Mouse (Mus musculus): ENCODE results near the gene Snrpb. TPM values are rescaled to one million over a fixed set of nuclear protein-coding genes. Genes with fewer than 3 reads are reported as not detected.

The Snrpb gene
- polyA plus RNA-seq (2015; fragmentation: Nextera tagmentation; extraction: Ambion mirVana) = 670 and 673 TPM in 2 replicates

DNA sequence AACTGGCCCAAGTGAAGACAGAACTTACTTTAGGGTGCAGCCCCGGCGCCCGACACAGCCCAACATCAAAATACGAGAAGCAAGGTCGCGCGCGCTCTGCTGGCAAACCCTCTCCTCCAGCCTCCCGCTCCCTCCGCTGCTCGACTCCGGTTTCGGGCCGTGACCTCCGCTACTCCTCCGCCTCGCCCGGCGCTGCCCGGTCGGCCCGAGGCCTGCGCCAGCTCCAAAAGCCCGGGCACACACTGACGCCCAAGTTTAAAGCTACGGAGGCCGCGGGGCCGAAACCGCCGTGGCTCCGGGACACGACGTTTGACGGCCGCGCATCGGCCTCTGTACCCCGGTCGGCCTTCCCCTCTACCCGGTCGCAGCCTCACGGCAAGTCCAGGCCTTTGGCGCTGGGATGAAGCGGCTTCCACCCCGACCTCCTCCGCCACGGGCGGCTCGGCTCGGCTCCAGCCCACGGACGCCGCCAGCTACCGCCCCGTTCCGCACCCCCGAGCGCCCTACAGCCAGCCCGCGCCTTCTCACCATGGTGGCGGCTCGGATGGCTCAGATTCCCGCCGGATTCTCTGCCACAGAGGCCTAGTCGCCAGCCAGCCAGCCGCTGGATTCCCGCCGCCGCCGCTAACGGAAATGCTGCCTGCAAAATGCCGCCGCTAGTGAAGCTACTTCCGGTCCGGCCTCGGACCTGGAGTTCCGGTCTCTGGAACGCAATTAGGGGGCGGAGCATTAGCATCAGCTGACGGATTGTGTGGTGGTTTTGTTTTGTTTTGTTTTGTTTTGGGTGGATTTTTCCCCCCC, at the start of gene Snrpb:
Snrpb (minus strand) TSS at position 698 of the 801 bp plus-strand sequence.
- Histone ChIP-seq H3K4me3 (peak within 1 kb of the TSS; percentile 80), H3K9me3 (no peaks in the 10 kb centered on the region), H3K27me3 (no peaks in the 10 kb centered on the region), H3K4me2 (peak within 1 kb of the TSS; percentile 66), H3K36me3 (peaks cover 32% of the 10 kb centered on the region), H3K27ac (peak within 1 kb of the TSS; percentile 87), H3K4me1 (peaks cover 16% of the 10 kb centered on the region), H3K9ac (peak within 1 kb of the TSS; percentile 99)
- under 1% methylated on average over 81 of the region's 81 CpGs for WGBS
- peak; percentile 91 for ATAC-seq (ENCODE audit: borderline replicate concordance, extremely low read depth, low FRiP score, low TSS enrichment)

DNA sequence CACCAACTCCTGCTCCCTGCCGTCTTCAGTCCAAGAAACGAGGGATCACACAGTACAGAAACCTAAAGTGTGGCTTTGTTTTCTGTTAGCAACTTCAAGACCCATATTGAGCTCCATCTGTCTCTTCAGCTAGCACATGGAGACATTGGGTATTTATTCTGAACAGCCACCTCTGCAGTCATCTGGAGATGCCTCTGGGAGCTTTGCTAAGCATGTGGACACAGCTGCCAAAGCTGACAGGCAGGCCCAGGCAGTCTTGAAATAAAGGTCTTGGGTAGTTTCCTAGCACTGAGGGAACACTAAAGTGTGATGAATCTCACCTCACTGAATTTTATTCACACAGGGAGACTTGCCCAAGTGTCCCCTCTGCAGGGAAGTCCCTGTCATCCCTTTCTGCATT, 32.4 kb upstream of the Snrpb start:
- Histone ChIP-seq H3K9ac (no peak overlapping the region), H3K36me3 (no peaks in the 10 kb centered on the region), H3K4me3 (no peak overlapping the region), H3K9me3 (no peaks in the 10 kb centered on the region), H3K27me3 (no peaks in the 10 kb centered on the region), H3K4me1 (no peaks in the 10 kb centered on the region), H3K27ac (no peak overlapping the region), H3K4me2 (no peak overlapping the region)
- 65% methylated on average over 2 of the region's 2 CpGs for WGBS
- no peak for ATAC-seq (ENCODE audit: borderline replicate concordance, extremely low read depth, low FRiP score, low TSS enrichment)

DNA sequence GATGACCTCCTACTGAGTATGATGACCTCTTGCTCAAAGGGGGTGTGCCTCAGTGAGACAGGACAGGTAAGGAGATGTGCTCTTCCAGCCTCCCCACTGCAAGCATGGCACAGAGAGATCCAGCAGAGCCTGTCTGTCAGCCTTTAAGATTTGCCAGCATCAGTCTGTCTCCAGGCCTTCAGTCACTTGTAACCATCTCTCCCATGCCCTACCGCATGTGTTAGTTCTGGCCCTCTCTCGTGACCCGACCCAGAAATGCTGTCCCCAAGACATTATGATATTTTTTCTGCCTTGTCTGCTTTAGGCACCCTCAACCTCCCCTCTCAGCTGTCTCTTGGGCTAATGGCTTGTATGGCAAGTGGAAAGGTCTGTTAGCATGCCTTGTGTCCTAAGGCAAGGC, 30.4 kb upstream of the Snrpb start:
- Histone ChIP-seq H3K4me3 (no peak overlapping the region), H3K9ac (no peak overlapping the region), H3K9me3 (no peaks in the 10 kb centered on the region), H3K27ac (no peak overlapping the region), H3K27me3 (no peaks in the 10 kb centered on the region), H3K36me3 (no peaks in the 10 kb centered on the region), H3K4me1 (no peaks in the 10 kb centered on the region), H3K4me2 (no peak overlapping the region)
- WGBS = 96% methylated on average over 3 of the region's 3 CpGs
- no peak for ATAC-seq (ENCODE audit: borderline replicate concordance, extremely low read depth, low FRiP score, low TSS enrichment)

DNA sequence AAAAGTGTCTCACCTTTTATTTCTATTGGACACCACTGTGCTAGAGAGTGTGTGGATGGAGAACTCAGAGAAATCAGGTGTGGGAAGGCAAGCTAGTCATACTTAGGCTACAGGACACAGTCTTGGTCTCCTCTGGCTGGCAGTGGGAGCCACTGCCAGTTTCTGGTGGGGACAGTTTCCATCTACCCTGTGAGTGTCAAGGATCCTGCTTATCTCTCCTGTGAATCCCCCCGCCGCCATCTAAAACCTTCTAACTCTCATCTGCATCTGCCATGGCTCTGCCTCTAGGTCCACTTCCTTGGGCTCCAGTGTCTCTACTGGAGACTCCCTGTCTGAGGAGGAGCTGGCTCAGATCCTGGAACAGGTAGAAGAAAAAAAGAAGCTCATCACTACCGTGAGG, 28.8 kb upstream of the Snrpb start:
- Histone ChIP-seq H3K4me1 (no peaks in the 10 kb centered on the region), H3K4me2 (no peak overlapping the region), H3K4me3 (no peak overlapping the region), H3K27ac (no peak overlapping the region), H3K9ac (no peak overlapping the region), H3K9me3 (no peaks in the 10 kb centered on the region), H3K36me3 (no peaks in the 10 kb centered on the region), H3K27me3 (no peaks in the 10 kb centered on the region)
- ATAC-seq (ENCODE audit: borderline replicate concordance, extremely low read depth, low FRiP score, low TSS enrichment) = no peak
- WGBS = 87% methylated on average over 3 of the region's 3 CpGs

DNA sequence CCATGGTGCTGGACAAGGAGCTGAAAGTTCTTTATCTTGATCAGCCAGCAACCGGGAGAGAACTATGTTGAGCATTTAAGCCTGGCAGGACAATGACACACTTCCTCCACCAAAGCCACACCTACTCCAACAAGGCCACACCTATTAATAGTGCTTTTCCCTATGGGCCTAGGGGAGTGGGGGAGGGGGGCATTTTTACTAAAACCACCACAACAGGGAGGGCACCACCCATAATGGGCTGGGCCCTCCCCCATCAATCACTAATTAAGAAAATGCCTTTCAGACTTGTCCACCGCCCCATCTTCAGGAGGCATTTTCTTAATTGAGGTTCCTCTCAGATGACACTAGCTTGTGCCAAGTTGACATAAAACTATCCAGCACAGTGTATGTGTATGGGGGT, 28.2 kb upstream of the Snrpb start:
- no peaks in the 10 kb centered on the region for H3K9me3 ChIP-seq
- H3K27me3 ChIP-seq = no peaks in the 10 kb centered on the region
- no peak overlapping the region for H3K4me3 ChIP-seq
- H3K9ac ChIP-seq = no peak overlapping the region
- 57% methylated on average over 2 of the region's 2 CpGs for WGBS
- H3K4me1 ChIP-seq = no peaks in the 10 kb centered on the region
- no peak for ATAC-seq (ENCODE audit: borderline replicate concordance, extremely low read depth, low FRiP score, low TSS enrichment)
- no peak overlapping the region for H3K4me2 ChIP-seq
- H3K27ac ChIP-seq = no peak overlapping the region
- no peaks in the 10 kb centered on the region for H3K36me3 ChIP-seq

- Histone ChIP-seq H3K4me1 (no peaks in the 10 kb centered on the region), H3K9me3 (no peaks in the 10 kb centered on the region), H3K27me3 (no peaks in the 10 kb centered on the region), H3K4me2 (no peak overlapping the region), H3K9ac (no peak overlapping the region), H3K36me3 (no peaks in the 10 kb centered on the region), H3K4me3 (no peak overlapping the region), H3K27ac (no peak overlapping the region)
- no peak for ATAC-seq (ENCODE audit: borderline replicate concordance, extremely low read depth, low FRiP score, low TSS enrichment)
- 65% methylated on average over 5 of the region's 5 CpGs for WGBS
Observed at GRCm38 (mm10) chr2:130200961-130201360, 21.8 kb upstream of the Snrpb start.

- WGBS = 93% methylated on average over 16 of the region's 16 CpGs
- Histone ChIP-seq H3K36me3 (no peaks in the 10 kb centered on the region), H3K4me1 (no peaks in the 10 kb centered on the region), H3K4me2 (no peak within 1 kb of the TSS), H3K9me3 (no peaks in the 10 kb centered on the region), H3K27ac (no peak within 1 kb of the TSS), H3K4me3 (no peak within 1 kb of the TSS), H3K27me3 (no peaks in the 10 kb centered on the region), H3K9ac (no peak within 1 kb of the TSS)
- no peak for ATAC-seq (ENCODE audit: borderline replicate concordance, extremely low read depth, low FRiP score, low TSS enrichment)
Observed at GRCm38 (mm10) chr2:130194894-130195293, 15.7 kb upstream of the Snrpb start, which contains the start of gene Tmc2. Gene Tmc2, plus strand, starts transcription at chr2:130195194.

GRCm38 (mm10) chr2:130188391-130188790, 9.2 kb upstream of the Snrpb start:
- no peak overlapping the region for H3K4me3 ChIP-seq
- H3K27ac ChIP-seq = no peak overlapping the region
- no peaks in the 10 kb centered on the region for H3K36me3 ChIP-seq
- no peak overlapping the region for H3K4me2 ChIP-seq
- WGBS = 85% methylated on average over 12 of the region's 12 CpGs
- no peak overlapping the region for H3K9ac ChIP-seq
- no peaks in the 10 kb centered on the region for H3K27me3 ChIP-seq
- no peaks in the 10 kb centered on the region for H3K9me3 ChIP-seq
- H3K4me1 ChIP-seq = no peaks in the 10 kb centered on the region
- no peak for ATAC-seq (ENCODE audit: borderline replicate concordance, extremely low read depth, low FRiP score, low TSS enrichment)

DNA sequence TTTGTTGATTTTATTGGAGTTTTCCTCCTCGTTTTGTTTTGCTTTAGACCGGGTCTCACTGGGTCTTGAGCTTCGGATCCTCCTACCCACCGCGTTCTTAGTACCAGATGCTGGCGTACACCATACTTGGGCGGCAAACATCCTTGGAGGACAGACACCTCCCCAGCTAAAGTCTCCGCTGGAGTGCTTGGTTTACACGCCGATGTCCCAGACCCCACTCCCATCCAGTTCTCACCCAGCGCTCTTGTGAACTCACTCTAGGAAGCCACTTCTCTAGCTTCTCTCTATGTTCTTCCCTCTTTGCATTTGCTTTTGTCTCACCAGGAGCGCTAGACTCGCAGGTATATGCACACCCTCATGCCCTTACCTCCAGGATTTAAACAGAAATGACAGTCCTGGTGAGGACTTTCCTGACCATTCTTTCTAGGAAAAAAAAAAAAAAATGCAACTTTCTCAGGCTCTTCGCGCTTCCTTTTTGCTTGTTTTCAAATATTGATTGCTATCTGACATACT, 360 bp upstream of the Snrpb start:
- peak overlapping the region; percentile 87; the same call in 1 of the 2 replicates for H3K27ac ChIP-seq
- ATAC-seq (ENCODE audit: borderline replicate concordance, extremely low read depth, low FRiP score, low TSS enrichment) = peak; percentile 73
- peaks cover 16% of the 10 kb centered on the region for H3K4me1 ChIP-seq
- peak overlapping the region; percentile 80 for H3K4me3 ChIP-seq
- peaks cover 26% of the 10 kb centered on the region for H3K36me3 ChIP-seq
- H3K9ac ChIP-seq = peak overlapping the region; percentile 42
- WGBS = under 1% methylated on average over 15 of the region's 15 CpGs
- H3K9me3 ChIP-seq = no peaks in the 10 kb centered on the region
- H3K4me2 ChIP-seq = peak overlapping the region; percentile 66
- H3K27me3 ChIP-seq = no peaks in the 10 kb centered on the region

- peak overlapping the region; percentile 80 for H3K4me3 ChIP-seq
- peak overlapping the region; percentile 87 for H3K27ac ChIP-seq
- H3K4me2 ChIP-seq = peak overlapping the region; percentile 66
- no peak for ATAC-seq (ENCODE audit: borderline replicate concordance, extremely low read depth, low FRiP score, low TSS enrichment)
- H3K9ac ChIP-seq = peak overlapping the region; percentile 99
- H3K9me3 ChIP-seq = no peaks in the 10 kb centered on the region
- H3K4me1 ChIP-seq = peaks cover 16% of the 10 kb centered on the region
- under 1% methylated on average over 11 of the region's 11 CpGs for WGBS
- H3K27me3 ChIP-seq = no peaks in the 10 kb centered on the region
- peaks cover 38% of the 10 kb centered on the region for H3K36me3 ChIP-seq
Observed at GRCm38 (mm10) chr2:130178381-130178705, 860 bp downstream of the Snrpb start.

DNA sequence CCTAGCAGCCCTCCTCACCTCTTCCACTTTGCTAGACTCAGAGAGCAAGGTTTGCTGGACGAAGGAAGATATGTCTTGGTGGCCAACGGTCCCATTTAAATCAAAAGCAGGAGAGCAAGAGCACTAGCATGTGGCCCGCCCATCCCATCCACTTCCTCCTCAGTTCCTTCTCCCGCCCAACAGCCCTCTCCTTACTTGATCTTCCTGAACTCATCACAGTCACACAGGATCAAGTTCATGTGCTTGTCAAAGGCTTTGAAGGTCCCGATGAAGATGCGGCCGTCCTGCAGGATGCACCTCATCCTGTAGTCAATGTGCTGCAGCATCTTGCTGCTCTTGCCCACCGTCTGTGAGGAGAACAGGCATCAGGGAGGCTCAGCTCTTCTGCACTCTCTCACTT, 2.4 kb downstream of the Snrpb start:
- H3K4me1 ChIP-seq = peaks cover 16% of the 10 kb centered on the region
- no peak overlapping the region for H3K27ac ChIP-seq
- peak overlapping the region; percentile 66 for H3K4me2 ChIP-seq
- H3K27me3 ChIP-seq = no peaks in the 10 kb centered on the region
- H3K9me3 ChIP-seq = no peaks in the 10 kb centered on the region
- 63% methylated on average over 8 of the region's 8 CpGs for WGBS
- ATAC-seq (ENCODE audit: borderline replicate concordance, extremely low read depth, low FRiP score, low TSS enrichment) = no peak
- H3K36me3 ChIP-seq = peaks cover 53% of the 10 kb centered on the region
- peak overlapping the region; percentile 80 for H3K4me3 ChIP-seq
- peak overlapping the region; percentile 99; the same call in 1 of the 2 replicates for H3K9ac ChIP-seq

- H3K27me3 ChIP-seq = no peaks in the 10 kb centered on the region
- H3K36me3 ChIP-seq = peaks cover 86% of the 10 kb centered on the region
- no peak overlapping the region for H3K9ac ChIP-seq
- peaks cover 3% of the 10 kb centered on the region for H3K4me1 ChIP-seq
- no peak overlapping the region for H3K27ac ChIP-seq
- H3K4me2 ChIP-seq = no peak overlapping the region
- H3K4me3 ChIP-seq = no peak overlapping the region
- no peaks in the 10 kb centered on the region for H3K9me3 ChIP-seq
- ATAC-seq (ENCODE audit: borderline replicate concordance, extremely low read depth, low FRiP score, low TSS enrichment) = no peak
- WGBS = 78% methylated on average over 2 of the region's 2 CpGs
Observed at GRCm38 (mm10) chr2:130171674-130172073, 7.5 kb downstream of the Snrpb start.
